Mouse (Mus musculus): Measurements from ENCODE around the gene Rpl14. TPM values are rescaled to one million over a fixed set of nuclear protein-coding genes. Genes with fewer than 3 reads are reported as not detected.

The Rpl14 gene
- total RNA-seq, 2 experiments from 2014 or later, result 318 to 323 TPM

DNA sequence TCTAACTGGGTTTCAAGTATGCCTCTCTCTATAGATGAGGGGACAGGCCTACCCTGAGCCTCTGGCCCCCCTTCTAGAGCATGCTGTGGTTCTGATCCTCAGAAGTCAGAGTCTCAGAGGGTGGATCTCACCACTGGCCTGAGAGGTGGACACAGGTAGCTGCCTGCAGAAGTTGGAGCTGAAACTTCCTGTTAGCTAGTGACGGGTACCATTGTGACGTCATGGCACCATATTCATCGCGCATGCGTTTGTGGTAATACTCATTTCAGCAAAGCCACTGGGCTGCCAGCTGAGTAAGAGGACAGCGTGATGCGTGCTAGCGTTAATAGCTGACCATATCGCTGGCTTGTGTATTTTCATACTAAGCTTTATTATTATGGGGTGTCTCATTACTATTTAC lies 24.8 kb upstream of the Rpl14 start:
- TF ChIP-seq CTCF (conservative IDR thresholded peaks at IDR 0.05), result no peak
- DNase-seq (ENCODE audit: low spot score in 2 of 2), result no peak
- Histone ChIP-seq H3K27ac (no peak overlapping the region), H3K4me3 (no peak overlapping the region)

GRCm38 (mm10) chr9:120547026-120547668 lies 24.1 kb upstream of the Rpl14 start:
- Histone ChIP-seq H3K27ac (no peak overlapping the region), H3K4me3 (no peak overlapping the region)
- no peak for DNase-seq (ENCODE audit: low spot score in 2 of 2)
- TF ChIP-seq CTCF (conservative IDR thresholded peaks at IDR 0.05), result no peak

- Histone ChIP-seq H3K4me3 (no peak overlapping the region), H3K27ac (no peak overlapping the region)
- no peak for TF ChIP-seq CTCF (conservative IDR thresholded peaks at IDR 0.05)
- no peak for DNase-seq (ENCODE audit: low spot score in 2 of 2)
These were observed 20.5 kb upstream of the Rpl14 start for GRCm38 (mm10) chr9:120550778-120551177.

DNA sequence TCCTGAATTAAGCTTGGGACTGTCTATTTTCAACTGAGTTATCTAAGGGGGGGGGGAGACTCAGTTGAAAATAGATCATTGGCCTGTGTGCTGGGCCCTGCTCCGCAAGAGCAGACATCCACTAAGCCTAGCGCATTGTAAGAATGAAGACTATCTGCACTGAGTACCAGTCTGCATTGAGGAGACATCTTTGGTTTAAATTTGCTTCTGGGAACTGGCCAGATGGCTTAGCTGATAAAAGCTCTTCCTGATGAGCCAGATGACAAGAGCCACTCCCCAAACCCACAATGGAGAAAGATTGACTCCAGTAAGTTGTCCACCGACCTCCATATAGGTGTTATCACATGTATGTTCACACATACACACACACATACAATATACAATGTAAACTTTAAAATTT lies 7.7 kb upstream of the Rpl14 start:
- Histone ChIP-seq H3K4me3 (no peak overlapping the region), H3K27ac (no peak overlapping the region)
- TF ChIP-seq CTCF (conservative IDR thresholded peaks at IDR 0.05), result no peak
- DNase-seq (ENCODE audit: low spot score in 2 of 2), result no peak

- Histone ChIP-seq H3K27ac (no peak overlapping the region), H3K4me3 (no peak overlapping the region)
- DNase-seq (ENCODE audit: low spot score in 2 of 2), result no peak
- no peak for TF ChIP-seq CTCF (conservative IDR thresholded peaks at IDR 0.05)
These were observed 7.0 kb upstream of the Rpl14 start for GRCm38 (mm10) chr9:120564247-120564646.

GRCm38 (mm10) chr9:120566384-120566783 lies 4.9 kb upstream of the Rpl14 start:
- Histone ChIP-seq H3K27ac (no peak overlapping the region), H3K4me3 (no peak overlapping the region)
- DNase-seq (ENCODE audit: low spot score in 2 of 2), result no peak
- TF ChIP-seq CTCF (conservative IDR thresholded peaks at IDR 0.05), result no peak

DNA sequence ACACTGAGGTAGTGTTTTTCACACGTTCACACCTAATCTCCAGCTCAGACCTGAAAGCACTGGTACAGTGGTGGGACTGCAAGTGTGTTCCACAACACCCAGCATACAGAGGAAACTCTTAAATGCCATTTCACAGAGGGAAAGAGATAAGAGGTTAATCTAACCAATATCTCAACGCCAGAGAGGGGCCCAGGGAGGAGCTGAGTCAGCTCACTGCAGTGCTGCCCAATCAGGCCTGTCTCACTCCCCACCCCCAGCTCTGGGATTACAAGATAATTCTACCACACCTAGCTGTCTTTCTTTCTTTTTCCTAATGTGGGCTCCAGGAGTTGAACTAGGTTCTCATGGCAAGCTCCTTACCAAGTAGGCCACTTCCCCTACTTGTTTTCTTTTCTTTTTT lies 2.3 kb upstream of the Rpl14 start:
- no peak for TF ChIP-seq CTCF (conservative IDR thresholded peaks at IDR 0.05)
- no peak overlapping the region for H3K27ac ChIP-seq
- no peak overlapping the region for H3K4me3 ChIP-seq
- no peak for DNase-seq (ENCODE audit: low spot score in 2 of 2)

DNA sequence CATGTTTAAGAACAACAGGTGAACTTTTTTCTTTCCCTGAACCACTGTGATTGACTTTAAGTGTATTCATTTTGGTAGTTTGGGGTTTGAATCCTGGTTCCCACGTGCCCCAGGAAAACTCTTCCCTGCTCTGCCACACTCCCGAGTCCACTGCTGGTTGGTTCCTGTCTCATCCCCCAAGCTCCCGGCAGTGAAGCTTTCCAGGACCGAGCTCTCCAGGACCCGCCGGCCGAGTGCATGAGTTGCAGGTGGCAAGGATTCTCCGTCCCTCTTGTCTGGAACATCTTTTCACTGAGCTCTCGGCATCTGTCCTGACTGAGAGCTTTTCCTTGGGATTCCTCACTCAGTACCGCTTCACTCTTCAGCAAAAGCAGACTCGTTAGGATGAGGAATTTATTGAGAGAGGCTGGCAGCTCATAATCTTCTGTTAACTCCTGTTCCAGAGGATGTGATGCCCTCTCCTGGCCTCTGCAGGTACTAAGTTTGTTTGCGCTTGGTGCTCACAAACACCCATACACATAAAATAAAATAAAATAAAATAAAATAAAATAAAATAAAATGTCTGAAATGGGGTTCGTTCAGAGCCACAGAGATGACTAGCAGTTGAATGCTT lies 1.4 kb upstream of the Rpl14 start:
- peak in 1 of 2 experiments; percentile 44 for DNase-seq (ENCODE audit: low spot score in 2 of 2)
- Histone ChIP-seq H3K4me3 (no peak overlapping the region), H3K27ac (no peak overlapping the region)
- TF ChIP-seq CTCF (conservative IDR thresholded peaks at IDR 0.05), result peak; percentile 78

DNA sequence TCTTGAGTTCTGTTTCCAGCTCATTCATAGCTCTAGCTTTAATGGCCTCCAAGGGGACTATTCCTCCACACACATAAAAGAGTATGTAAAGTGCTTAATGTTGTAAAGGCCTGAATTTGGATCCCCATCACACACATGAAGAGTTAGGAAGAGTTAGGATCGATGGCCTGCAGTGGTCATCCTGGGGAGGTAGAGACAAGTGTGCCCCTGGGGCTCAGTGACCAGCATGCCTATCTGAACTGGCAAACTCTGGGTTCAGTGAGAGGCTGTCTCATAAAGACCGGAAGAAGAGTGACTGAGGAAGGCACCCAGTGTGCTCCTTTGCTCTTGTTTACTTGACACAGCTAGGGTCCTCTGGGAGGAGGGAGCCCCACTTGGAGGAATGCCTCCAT lies 914 bp upstream of the Rpl14 start:
- H3K4me3 ChIP-seq, result peak overlapping the region; percentile 78; the same call in 1 of the 2 replicates
- no peak for TF ChIP-seq CTCF (conservative IDR thresholded peaks at IDR 0.05)
- peak overlapping the region; percentile 93; the same call in 1 of the 2 replicates for H3K27ac ChIP-seq
- DNase-seq (ENCODE audit: low spot score in 2 of 2), result no peak

GRCm38 (mm10) chr9:120571593-120572385 lies 545 bp downstream of the Rpl14 start:
- H3K27ac ChIP-seq, result peak overlapping the region; percentile 93
- peak overlapping the region; percentile 78 for H3K4me3 ChIP-seq
- no peak for TF ChIP-seq CTCF (conservative IDR thresholded peaks at IDR 0.05)
- no peak for DNase-seq (ENCODE audit: low spot score in 2 of 2)

GRCm38 (mm10) chr9:120575748-120576661 lies 4.8 kb downstream of the Rpl14 start:
- TF ChIP-seq CTCF (conservative IDR thresholded peaks at IDR 0.05), result peak; percentile 49
- DNase-seq (ENCODE audit: low spot score in 2 of 2), result no peak
- Histone ChIP-seq H3K4me3 (no peak overlapping the region), H3K27ac (no peak overlapping the region; the same call in 1 of the 2 replicates)

GRCm38 (mm10) chr9:120576662-120577013 lies 5.4 kb downstream of the Rpl14 start:
- peak overlapping the region; percentile 92; the same call in 1 of the 2 replicates for H3K27ac ChIP-seq
- no peak for DNase-seq (ENCODE audit: low spot score in 2 of 2)
- no peak for TF ChIP-seq CTCF (conservative IDR thresholded peaks at IDR 0.05)

More at GRCm38 (mm10) chr9:120576662-120577013, 5.4 kb downstream of the Rpl14 start:
- H3K4me3 ChIP-seq, result peak overlapping the region; percentile 69
